Mouse (Mus musculus) fat pad, adult 2 months (tissue): ENCODE measurements around the gene Tex38.

Experiments used
- DNase-seq: peaks from one replicate; pipeline ENCODE4 v3.0.0-alpha.2; 2011; ENCODE audit warnings: low read depth, low spot score; ENCODE audit errors: extremely low read depth

Tex38 gene

DNA sequence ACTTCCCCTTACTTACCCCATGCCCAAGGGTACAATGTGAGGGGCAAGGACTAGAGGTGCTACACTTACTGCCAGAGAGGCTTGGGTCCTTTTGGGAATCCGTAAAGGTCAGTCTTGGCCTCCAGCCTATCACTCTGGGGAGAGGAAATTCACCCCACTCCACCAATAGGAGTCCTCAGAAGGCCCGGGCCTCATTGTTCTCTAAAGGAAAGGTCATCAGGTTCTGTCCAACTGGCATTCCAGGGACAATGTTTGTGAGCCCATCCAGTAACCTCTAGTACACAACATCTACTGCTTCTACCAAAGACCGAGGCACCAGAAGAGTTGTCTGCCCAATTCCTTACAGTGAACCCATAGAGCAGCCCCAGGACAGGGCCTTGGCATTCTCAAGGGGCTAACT lies at the start of gene Tex38:
Gene Tex38 (minus strand): TSS at position 101 of the 400 bp plus-strand sequence.
- no peak for DNase-seq

- DNase-seq: no peak
Observed at GRCm38 (mm10) chr4:115830491-115830890, 49.7 kb upstream of the Tex38 start.

- no peak for DNase-seq
Observed at GRCm38 (mm10) chr4:115828572-115828902, 47.7 kb upstream of the Tex38 start.

DNA sequence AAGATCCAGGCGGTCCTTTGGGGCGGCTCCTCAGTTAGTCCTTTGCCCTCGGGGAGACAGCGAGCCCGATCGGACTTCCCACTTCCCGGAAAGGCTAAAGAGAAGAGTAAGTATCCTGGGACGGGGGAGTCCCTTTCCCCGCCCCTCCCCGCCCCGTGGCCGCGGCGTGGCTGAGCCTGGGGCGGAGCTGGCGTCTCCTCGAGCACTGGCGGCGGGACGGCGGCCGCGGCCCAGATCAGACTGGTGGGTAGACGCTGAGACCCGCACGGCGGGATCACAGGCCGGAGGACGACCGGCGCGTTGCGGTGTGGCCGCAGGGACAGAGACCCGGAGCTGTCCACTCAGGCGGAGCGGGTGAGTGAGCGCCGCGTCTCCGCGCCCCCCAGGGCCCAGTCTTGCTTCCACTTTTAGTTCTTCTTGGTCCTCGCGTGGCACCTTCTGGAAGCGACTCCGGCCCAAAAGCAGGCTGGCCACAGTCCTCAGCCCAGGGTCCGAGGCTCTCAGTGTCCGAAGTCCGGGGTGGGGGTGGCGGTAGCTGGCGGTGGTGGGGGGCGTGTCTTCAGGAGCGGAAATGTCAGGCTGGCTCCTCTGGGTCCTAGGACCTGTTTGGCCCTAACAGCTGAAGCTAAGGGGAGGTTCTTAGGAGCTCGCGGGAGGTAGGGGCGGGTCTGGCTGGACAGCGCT lies 47.2 kb upstream of the Tex38 start, which contains the start of gene Mob3c:
Gene Mob3c (plus strand): TSS at position 205 of the 684 bp plus-strand sequence.
- no peak for DNase-seq

DNA sequence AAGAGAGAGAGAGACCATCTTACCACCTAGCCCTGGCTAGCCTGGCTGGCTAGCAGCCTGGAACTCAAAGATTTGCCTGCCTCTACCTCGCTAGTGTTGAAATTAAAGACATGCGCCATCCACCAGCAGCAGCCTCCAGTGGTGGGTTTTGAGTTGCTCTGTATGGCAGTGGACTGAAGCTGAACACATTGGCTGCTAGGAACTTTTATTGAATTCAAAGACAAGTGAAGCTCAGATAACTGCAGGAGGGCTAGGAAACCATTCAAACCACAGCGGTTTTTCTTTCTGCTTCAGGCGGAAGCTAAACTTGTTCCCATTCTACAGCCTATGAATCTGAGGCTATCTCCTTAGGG lies 46.7 kb upstream of the Tex38 start:
- DNase-seq: no peak

GRCm38 (mm10) chr4:115827066-115827465 lies 46.2 kb upstream of the Tex38 start:
- no peak for DNase-seq

DNA sequence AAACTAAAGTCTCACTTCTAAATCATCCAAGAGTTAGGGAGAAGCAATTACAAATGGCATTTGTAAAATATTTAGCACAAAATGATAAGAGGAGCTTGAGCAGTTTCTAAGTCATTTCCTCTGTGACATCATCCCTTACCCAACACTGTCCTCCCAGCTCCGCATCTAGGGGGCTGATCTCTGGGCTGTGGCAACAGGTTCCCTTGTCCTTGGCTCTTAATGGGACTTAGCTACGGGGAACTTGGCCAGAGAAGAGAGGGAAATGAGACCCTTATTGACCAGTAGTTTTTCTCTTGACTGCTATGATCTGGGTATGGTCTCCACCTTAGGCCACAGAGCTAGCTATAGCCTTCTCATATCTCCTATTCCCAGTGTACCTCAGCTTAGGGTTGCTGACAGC lies 44.5 kb upstream of the Tex38 start:
- DNase-seq: no peak

DNA sequence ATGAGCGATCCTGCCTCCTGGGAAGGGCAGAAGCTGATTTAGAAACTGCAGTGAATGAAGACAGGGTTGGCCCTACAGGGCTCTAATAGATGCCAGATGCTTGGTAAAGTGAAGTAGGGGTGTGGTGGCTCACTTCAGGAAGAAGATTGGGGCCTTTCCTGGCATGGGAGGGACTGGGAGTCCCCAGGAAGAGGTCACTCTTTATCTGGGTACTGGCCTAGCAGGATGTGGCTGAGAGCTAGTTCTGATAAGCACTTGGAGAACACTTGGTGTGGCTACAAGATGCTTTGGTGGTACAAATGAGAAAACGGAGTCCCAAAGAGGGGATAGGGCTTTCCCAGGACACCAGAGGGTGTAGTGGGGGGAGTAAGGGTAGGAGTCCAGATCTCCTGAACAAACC lies 43.4 kb upstream of the Tex38 start:
- no peak for DNase-seq

DNA sequence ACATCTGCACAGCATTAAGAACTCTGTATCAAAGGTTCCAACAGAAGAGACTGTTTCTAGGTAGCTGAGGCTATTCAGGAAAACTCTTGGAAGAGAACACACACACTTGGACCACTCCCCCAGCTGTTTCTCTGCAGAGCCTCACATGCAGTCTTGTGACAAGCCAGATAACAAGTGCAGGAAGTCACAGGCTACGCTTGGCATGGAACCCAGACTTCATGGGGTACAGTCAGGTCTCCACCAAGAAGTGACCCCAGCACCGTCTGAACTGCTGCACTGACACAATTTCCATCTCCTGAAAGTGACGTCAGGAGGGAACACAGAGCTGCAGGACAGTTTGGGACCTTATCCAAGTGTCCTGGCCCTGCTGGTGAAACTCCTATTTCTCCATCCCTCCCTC lies 41.1 kb upstream of the Tex38 start:
- no peak for DNase-seq

GRCm38 (mm10) chr4:115821431-115821830 lies 40.6 kb upstream of the Tex38 start:
- no peak for DNase-seq

- no peak for DNase-seq
Observed at GRCm38 (mm10) chr4:115820944-115821343, 40.1 kb upstream of the Tex38 start.

DNA sequence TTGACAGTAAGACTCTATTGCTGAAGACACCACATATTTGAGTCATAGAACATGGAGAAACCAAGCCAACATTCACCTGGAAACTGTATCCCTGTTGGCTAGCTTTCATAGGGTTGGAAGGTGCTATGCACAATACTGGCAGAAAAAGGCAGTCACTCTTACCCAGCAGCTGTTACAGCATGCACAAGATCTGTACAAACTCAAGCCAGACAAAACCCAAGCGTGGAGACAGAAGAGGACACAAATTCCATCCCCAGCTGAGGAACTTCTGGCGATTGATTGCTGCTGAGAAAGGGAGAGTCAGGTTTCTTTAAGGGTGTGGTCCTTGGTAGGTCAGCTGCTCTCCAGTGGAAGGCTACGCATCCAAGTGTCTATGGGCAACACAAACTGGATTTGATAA lies 39.4 kb upstream of the Tex38 start:
- no peak for DNase-seq

GRCm38 (mm10) chr4:115815606-115816005 lies 34.8 kb upstream of the Tex38 start:
- no peak for DNase-seq

GRCm38 (mm10) chr4:115812326-115812725 lies 31.5 kb upstream of the Tex38 start:
- no peak for DNase-seq

DNA sequence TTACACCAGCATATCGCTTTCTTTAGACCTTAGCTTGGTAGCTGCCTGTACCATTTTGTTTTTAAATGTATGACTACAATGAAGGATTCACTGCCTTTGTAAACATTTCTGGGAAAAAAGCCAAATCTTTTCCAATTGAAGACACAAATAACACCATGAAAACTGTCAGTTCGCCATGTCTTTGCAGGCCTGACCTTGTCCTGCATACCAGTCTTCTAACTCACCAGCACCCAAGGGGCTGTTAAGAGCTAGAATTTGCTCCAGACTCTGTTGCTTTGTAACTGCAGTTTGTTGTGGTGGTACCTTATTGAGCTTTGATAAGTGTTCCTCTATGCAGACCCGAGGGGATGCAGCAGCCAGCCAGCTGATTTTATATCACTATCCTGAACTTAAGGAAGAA lies 19.2 kb upstream of the Tex38 start:
- DNase-seq: no peak

DNA sequence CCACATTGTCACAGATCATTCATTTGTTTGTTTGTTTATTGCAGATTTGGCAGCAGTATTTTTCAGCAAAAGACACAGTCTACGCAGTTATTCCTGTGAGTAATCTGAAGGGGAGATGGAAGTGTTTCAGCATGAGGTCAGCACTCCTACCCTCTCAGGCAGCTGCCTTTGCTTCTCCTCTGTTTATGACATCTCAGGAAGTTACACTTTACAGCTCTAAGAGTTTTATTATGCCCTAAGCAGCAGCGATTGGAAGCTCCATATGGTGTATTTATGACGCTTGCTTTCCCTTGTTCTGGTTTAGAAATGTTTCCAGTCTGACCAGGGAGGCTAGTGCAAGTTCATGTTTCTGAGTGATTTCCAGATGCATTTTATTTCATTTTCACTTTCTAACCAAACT lies 14.5 kb upstream of the Tex38 start:
- DNase-seq: no peak

DNA sequence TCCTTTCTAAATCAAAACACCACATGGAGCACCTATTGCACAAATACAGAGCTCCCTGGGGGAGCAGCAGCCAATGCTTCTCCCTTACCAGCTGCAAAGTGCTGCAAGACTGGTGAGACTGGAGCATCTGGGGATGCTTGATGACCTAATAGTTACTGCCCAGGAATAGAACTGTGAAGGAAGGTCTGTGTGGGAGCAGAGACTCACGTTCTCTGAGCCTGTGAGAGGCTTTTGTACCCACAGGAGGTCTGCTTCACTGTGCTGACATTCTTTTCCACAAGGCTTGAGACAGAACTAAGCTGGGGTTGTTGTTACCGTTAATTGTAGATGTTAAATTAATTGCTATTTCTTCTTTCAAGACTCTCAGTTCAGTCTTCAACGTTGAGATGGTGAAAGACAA lies 10.0 kb upstream of the Tex38 start:
- peak; percentile 5 for DNase-seq

DNA sequence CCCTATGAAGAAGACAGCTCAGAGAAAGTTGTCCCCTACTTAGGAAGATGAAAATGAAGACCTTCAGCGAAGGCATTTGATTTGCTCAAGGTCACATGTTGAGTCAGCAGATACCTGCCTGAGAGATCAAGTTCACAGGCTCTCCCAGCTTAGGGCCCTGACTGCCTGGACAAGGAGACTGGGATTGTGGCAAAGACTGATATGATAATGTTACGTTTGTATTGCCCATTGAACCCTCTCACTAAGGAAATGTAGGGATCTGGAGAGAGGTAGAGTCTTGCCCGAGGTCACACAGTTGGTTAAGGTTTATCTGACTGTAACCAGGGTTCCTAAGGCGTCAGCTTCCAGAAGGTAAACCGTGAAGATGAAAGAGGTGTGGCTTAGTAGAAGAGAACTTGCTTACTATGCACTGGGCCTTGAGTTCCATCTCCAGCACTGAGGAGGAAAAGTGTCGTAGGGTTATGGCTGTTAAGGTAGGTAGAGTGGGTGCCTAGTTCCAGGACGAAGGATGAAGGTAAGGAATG lies 4.8 kb upstream of the Tex38 start:
- DNase-seq: no peak

GRCm38 (mm10) chr4:115784769-115785510 lies 4.1 kb upstream of the Tex38 start, which contains the start of gene Atpaf1:
TSS of gene Atpaf1 (plus strand) at chr4:115784812.
- DNase-seq: no peak

DNA sequence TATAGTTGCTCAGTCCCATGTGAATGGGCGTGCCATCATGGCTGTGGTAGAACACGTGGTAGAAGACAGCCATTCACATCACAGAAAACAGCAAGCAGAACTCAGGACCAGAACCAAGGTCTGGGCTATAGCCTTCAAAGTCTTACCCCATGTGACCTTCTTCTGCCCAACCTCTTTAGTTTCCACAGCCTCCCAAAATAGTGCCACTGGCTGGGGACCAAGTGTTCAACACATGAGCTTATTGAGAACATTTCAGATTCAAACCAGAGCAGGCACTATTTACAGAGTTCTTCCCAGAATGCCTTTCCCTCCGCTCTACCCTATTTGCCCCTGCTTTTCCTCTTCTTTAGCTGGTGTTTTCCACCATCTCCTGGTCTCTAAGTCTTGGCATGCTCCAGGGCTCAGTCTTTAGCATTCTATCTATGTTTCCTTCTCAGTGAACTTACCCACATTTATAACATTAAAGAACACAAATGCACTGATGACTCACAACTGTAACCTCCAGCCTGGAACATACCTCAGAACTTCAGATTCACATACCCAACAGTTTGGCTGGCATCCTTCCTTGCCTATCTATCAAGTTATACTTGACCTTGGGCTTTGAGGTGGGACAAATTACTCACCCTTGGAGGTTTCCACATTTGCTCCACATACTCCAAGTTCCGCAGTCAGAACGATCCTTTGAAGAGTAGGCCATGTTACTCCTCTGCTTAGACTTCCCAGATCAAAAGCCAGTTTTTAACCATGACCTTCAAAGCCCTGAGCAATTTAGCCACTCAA lies 1.4 kb upstream of the Tex38 start:
- no peak for DNase-seq

DNA sequence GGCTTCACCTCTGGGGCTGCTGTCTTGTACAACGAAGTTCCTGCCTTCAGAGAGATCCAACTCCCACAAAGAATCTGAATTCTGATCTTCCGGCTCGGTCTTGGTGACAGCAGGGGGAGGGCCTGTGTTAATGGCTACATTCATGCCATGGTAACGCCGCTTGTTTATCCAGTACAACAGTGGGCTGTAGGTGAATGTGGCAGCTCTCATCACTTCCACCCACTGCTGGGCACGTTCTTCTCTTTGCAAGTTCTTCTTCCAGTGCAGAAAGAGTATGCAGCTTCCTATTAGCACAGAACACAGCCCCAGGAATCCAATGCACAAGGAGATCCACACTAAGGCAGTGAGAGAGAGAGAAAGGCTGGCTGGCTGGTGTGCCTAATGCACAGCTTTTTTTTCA lies 549 bp downstream of the Tex38 start:
- no peak for DNase-seq

DNA sequence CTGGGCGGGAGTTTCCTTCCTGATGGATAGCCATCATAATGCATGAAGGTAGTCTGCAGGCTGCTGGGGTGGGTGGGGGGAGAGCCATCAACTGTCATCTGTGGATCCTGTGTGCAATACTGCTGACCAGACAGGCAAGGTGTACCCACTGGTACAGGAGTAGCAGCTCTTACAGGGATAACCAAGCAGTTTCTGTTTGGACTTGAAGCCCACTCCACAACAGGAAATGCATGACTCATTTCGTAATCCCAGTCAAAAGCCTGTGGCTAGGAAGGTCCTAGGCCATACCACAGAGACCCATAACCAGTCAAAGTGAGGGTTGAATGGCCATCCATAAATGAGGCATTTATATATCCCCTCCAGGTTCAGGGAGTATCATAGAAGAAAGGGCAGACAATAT lies 3.2 kb downstream of the Tex38 start:
- no peak for DNase-seq
